Mouse (Mus musculus): ENCODE results near the gene Ly86. TPM values are rescaled to one million over a fixed set of nuclear protein-coding genes. Genes with fewer than 3 reads are reported as not detected.

Ly86 gene
- 5.2 and 6.8 TPM in 2 replicates for polyA plus RNA-seq (2015; fragmentation: Nextera tagmentation; extraction: Ambion mirVana)

DNA sequence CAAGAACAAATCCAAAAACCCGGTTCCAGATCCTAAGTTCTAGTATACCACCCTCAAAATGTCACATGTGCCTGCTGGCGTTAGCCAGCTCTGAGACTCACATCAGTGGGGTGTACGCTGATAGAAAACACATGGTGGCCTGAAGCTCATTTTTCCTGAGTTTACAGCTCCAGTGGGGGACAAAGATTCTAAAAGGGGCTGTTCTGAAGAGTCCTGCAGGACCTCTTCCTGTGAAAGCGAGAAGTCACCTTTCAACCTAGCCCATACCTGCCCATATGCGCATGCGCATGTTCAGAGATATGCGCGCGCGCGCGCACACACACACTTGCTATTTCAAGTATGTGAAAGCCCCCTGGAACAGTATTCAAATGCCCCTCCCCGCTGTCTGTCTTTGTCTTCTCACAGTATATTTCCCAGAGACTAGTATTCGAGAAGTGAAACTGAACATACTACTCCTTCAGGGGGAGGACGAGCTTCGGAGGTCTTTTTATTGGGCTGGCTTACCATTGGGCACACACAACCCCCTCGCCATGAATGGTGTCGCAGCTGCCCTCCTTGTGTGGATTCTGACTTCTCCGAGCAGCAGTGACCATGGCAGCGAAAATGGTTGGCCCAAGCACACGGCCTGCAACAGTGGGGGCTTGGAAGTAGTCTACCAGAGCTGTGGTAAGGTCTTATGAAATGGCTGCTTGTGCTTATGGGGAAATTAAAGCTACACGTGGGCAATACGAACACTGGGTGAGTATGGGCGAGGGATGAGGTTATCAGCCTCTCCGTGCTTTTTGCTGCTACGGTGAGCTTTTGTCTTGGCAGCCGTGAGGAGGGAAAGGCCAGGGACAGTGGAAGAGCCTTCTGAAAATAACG is at the start of gene Ly86:
Gene Ly86, plus strand, starts transcription at position 300 of the 864 bp plus-strand sequence.
- no peak within 1 kb of the TSS for H3K27ac ChIP-seq
- H3K9me3 ChIP-seq (replicated peaks; ENCODE audit: low read length) = no peaks in the 10 kb centered on the region
- no peak within 1 kb of the TSS for H3K4me3 ChIP-seq (replicated peaks; ENCODE audit: low read depth, low read length)
- no peaks in the 10 kb centered on the region for H3K4me1 ChIP-seq (replicated peaks; ENCODE audit: insufficient read depth, low read length)
- no peak within 1 kb of the TSS for H3K9ac ChIP-seq (ENCODE audit: low read depth, low read length)
- H3K4me2 ChIP-seq (ENCODE audit: low read length) = no peak within 1 kb of the TSS
- no peak for TF ChIP-seq CTCF (IDR thresholded peaks at IDR 0.05; ENCODE audit: low read depth)
- ATAC-seq (replicated peaks; ENCODE audit: low FRiP score, low read depth) = no peak
- H3K27me3 ChIP-seq (ENCODE audit: insufficient read depth, low read length) = no peaks in the 10 kb centered on the region
- DNase-seq (ENCODE audit: low spot score) = no peak
- WGBS = 91% methylated on average over 28 of the region's 28 CpGs
- no peaks in the 10 kb centered on the region for H3K36me3 ChIP-seq (ENCODE audit: insufficient read depth, low read length)

- no peak for DNase-seq (ENCODE audit: low spot score)
- WGBS = 74% methylated on average over 5 of the region's 5 CpGs
- ATAC-seq (replicated peaks; ENCODE audit: low FRiP score, low read depth) = no peak
Observed at GRCm38 (mm10) chr13:37297886-37298285, 47.1 kb upstream of the Ly86 start.

DNA sequence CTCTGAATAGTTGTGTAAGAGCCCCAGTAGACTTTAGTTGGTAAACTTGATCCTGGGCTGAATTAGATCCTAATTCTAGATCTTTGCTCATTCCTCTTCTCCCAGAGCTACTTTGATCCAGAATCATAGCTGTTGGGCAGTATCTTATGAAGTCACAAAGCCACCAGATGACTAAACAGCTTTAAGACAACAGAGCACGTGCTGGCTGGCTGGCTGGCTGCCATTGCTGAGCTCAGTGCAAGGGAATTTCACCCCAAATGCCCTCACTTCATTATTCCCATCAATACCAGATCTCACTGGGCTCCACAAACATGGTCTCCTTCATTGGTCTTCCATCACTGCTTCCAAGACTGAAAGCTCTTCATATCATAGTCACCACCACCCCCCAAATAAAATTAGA is 46.2 kb upstream of the Ly86 start:
- WGBS = 44% methylated on average over 1 of the region's 1 CpGs
- Histone ChIP-seq H3K27ac (no peak overlapping the region), H3K9me3 (replicated peaks; ENCODE audit: low read length) (no peaks in the 10 kb centered on the region), H3K27me3 (ENCODE audit: insufficient read depth, low read length) (no peaks in the 10 kb centered on the region), H3K36me3 (ENCODE audit: insufficient read depth, low read length) (no peaks in the 10 kb centered on the region), H3K4me3 (replicated peaks; ENCODE audit: low read depth, low read length) (no peak overlapping the region), H3K9ac (ENCODE audit: low read depth, low read length) (no peak overlapping the region), H3K4me2 (ENCODE audit: low read length) (no peak overlapping the region), H3K4me1 (replicated peaks; ENCODE audit: insufficient read depth, low read length) (no peaks in the 10 kb centered on the region)
- TF ChIP-seq CTCF (IDR thresholded peaks at IDR 0.05; ENCODE audit: low read depth) = no peak
- no peak for ATAC-seq (replicated peaks; ENCODE audit: low FRiP score, low read depth)
- no peak for DNase-seq (ENCODE audit: low spot score)

More at GRCm38 (mm10) chr13:37297886-37298285, 47.1 kb upstream of the Ly86 start:
- Histone ChIP-seq H3K36me3 (ENCODE audit: insufficient read depth, low read length) (no peaks in the 10 kb centered on the region), H3K27ac (no peak overlapping the region), H3K9ac (ENCODE audit: low read depth, low read length) (no peak overlapping the region), H3K4me1 (replicated peaks; ENCODE audit: insufficient read depth, low read length) (no peaks in the 10 kb centered on the region), H3K9me3 (replicated peaks; ENCODE audit: low read length) (no peaks in the 10 kb centered on the region), H3K27me3 (ENCODE audit: insufficient read depth, low read length) (no peaks in the 10 kb centered on the region), H3K4me2 (ENCODE audit: low read length) (no peak overlapping the region), H3K4me3 (replicated peaks; ENCODE audit: low read depth, low read length) (no peak overlapping the region)
- TF ChIP-seq CTCF (IDR thresholded peaks at IDR 0.05; ENCODE audit: low read depth) = no peak

DNA sequence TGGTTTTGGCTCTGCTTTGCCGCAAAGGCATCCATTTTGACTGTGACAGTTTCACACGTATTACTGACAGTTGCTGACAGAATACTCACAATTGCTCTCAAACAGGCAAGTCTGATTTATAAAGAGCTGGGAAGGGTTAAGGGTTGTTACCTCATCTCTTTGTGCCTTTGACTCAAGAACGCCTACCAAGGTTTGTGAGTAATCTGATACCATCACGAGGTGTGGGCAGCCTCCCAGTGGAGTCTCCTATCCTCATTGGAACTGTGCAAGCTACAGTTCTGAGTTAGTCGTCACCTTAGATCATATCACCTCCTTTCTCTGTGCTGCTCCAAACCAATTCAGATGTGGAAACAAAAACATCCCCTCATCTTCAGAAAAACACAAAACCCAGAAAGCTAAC is 42.1 kb upstream of the Ly86 start:
- WGBS = 19% methylated on average over 5 of the region's 5 CpGs
- Histone ChIP-seq H3K9ac (ENCODE audit: low read depth, low read length) (no peak overlapping the region), H3K4me1 (replicated peaks; ENCODE audit: insufficient read depth, low read length) (no peaks in the 10 kb centered on the region), H3K9me3 (replicated peaks; ENCODE audit: low read length) (no peaks in the 10 kb centered on the region), H3K4me3 (replicated peaks; ENCODE audit: low read depth, low read length) (no peak overlapping the region), H3K36me3 (ENCODE audit: insufficient read depth, low read length) (no peaks in the 10 kb centered on the region), H3K4me2 (ENCODE audit: low read length) (no peak overlapping the region), H3K27me3 (ENCODE audit: insufficient read depth, low read length) (no peaks in the 10 kb centered on the region), H3K27ac (no peak overlapping the region)
- no peak for DNase-seq (ENCODE audit: low spot score)
- TF ChIP-seq CTCF (IDR thresholded peaks at IDR 0.05; ENCODE audit: low read depth) = no peak
- no peak for ATAC-seq (replicated peaks; ENCODE audit: low FRiP score, low read depth)

DNA sequence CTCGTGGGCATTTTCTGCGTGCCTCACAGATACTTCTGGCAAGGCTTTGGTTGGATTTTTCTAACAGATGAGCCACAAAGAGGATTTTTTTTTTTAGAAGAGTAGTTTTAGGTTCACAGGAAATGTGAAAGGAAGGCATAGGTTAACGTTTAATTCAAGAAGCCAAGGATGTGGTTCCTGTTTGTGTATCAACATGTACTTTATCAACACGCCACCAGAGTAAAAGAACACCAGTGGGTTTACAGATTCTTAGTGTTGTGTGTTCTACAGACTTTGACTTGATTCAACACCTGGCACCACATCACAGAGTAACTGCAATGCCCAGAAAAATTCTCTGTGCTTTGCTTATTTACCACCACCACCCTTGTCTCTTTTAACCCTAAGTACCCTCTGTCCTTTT is 37.0 kb upstream of the Ly86 start:
- Histone ChIP-seq H3K9me3 (replicated peaks; ENCODE audit: low read length) (no peaks in the 10 kb centered on the region), H3K27me3 (ENCODE audit: insufficient read depth, low read length) (no peaks in the 10 kb centered on the region), H3K9ac (ENCODE audit: low read depth, low read length) (no peak overlapping the region), H3K4me3 (replicated peaks; ENCODE audit: low read depth, low read length) (no peak overlapping the region), H3K4me2 (ENCODE audit: low read length) (no peak overlapping the region), H3K27ac (no peak overlapping the region), H3K36me3 (ENCODE audit: insufficient read depth, low read length) (no peaks in the 10 kb centered on the region), H3K4me1 (replicated peaks; ENCODE audit: insufficient read depth, low read length) (peaks cover 5% of the 10 kb centered on the region; the same call in 1 of the 2 replicates)
- DNase-seq (ENCODE audit: low spot score) (no peak), ATAC-seq (replicated peaks; ENCODE audit: low FRiP score, low read depth) (no peak)
- 70% methylated on average over 4 of the region's 4 CpGs for WGBS
- no peak for TF ChIP-seq CTCF (IDR thresholded peaks at IDR 0.05; ENCODE audit: low read depth)

- ATAC-seq (replicated peaks; ENCODE audit: low FRiP score, low read depth) = no peak
- Histone ChIP-seq H3K4me2 (ENCODE audit: low read length) (no peak overlapping the region), H3K36me3 (ENCODE audit: insufficient read depth, low read length) (no peaks in the 10 kb centered on the region), H3K27ac (no peak overlapping the region), H3K9ac (ENCODE audit: low read depth, low read length) (no peak overlapping the region), H3K4me3 (replicated peaks; ENCODE audit: low read depth, low read length) (no peak overlapping the region), H3K27me3 (ENCODE audit: insufficient read depth, low read length) (no peaks in the 10 kb centered on the region), H3K4me1 (replicated peaks; ENCODE audit: insufficient read depth, low read length) (peaks cover 5% of the 10 kb centered on the region; the same call in 1 of the 2 replicates), H3K9me3 (replicated peaks; ENCODE audit: low read length) (no peaks in the 10 kb centered on the region)
- DNase-seq (ENCODE audit: low spot score) = no peak
- 61% methylated on average over 5 of the region's 5 CpGs for WGBS
- no peak for TF ChIP-seq CTCF (IDR thresholded peaks at IDR 0.05; ENCODE audit: low read depth)
Observed at GRCm38 (mm10) chr13:37309296-37309695, 35.7 kb upstream of the Ly86 start.
